Mouse (Mus musculus) heart, adult 2 months (tissue): Measurements from ENCODE around the gene Thsd7a. TPM values are rescaled to one million over a fixed set of nuclear protein-coding genes. Genes with fewer than 3 reads are reported as not detected.

Experiments
- DNase-seq, 2 experiments: peaks; one replicate each; pipeline ENCODE4 v3.0.0; 2021
- H3K27ac ChIP-seq: fragments of 200-600 bp; 2 replicates; pipeline ENCODE4 v1.8.1; 2022
- H3K27me3 ChIP-seq: fragments of 200-500 bp; 2 replicates; pipeline ENCODE4 v1.6.1; 2012; ENCODE audit warnings: mild to moderate bottlenecking, low read length, inconsistent platforms, mixed read lengths; ENCODE audit not compliant: control insufficient read depth, insufficient read depth
- H3K36me3 ChIP-seq: fragments of 200-500 bp; 2 replicates; pipeline ENCODE4 v1.6.1; 2012; ENCODE audit warnings: low read length, inconsistent platforms; ENCODE audit not compliant: control insufficient read depth, insufficient read depth
- H3K4me1 ChIP-seq: fragments of 200-500 bp; 2 replicates; pipeline ENCODE4 v1.6.1; 2011; ENCODE audit warnings: low read length; ENCODE audit not compliant: control insufficient read depth, insufficient read depth
- H3K4me3 ChIP-seq: fragments of 200-600 bp; 2 replicates; pipeline ENCODE4 v1.8.1; 2022
- H3K79me2 ChIP-seq: fragments of 200-500 bp; replicated peaks from 2 replicates; pipeline ENCODE4 v1.6.1; 2012; ENCODE audit warnings: mild to moderate bottlenecking, inconsistent platforms, low read length, moderate library complexity, mixed read lengths; ENCODE audit not compliant: control insufficient read depth, insufficient read depth
- H3K9ac ChIP-seq: fragments of 200-500 bp; 2 replicates; pipeline ENCODE4 v1.6.1; 2012; ENCODE audit warnings: low read depth, mild to moderate bottlenecking, control low read depth, inconsistent platforms, low read length, mixed read lengths
- CTCF ChIP-seq: fragments of 200-600 bp; IDR thresholded peaks from 2 replicates; pipeline ENCODE4 v1.8.1; 2022; ENCODE audit warnings: antibody characterized with exemption, mild to moderate bottlenecking, moderate library complexity
- EP300 ChIP-seq: fragments of 200-500 bp; IDR thresholded peaks from 2 replicates; pipeline ENCODE4 v1.6.1; 2011; ENCODE audit warnings: low read depth, low read length, control low read depth; ENCODE audit not compliant: insufficient read depth
- POLR2A ChIP-seq: fragments of 200-500 bp; IDR thresholded peaks from 2 replicates; pipeline ENCODE4 v1.6.1; 2011; ENCODE audit warnings: mild to moderate bottlenecking, low read depth, low read length, control low read depth; ENCODE audit not compliant: insufficient read depth
- WGBS: fragments of 180-500 bp; shearing (Covaris S2); methylation state at CpG from one replicate; pipeline ENCODE4 v1.1.7; 2018; 5-methylcytosine and 5-hydroxymethylcytosine counted together
- intact Hi-C: fragments of 180-260 bp; cut with DNase I; formaldehyde crosslinking; loops from one replicate; pipeline ENCODE4 v1.15.1; 2025
- polyA plus RNA-seq: library from polyadenylated mRNA; depleted of rRNA; stranded (reverse); fragments of >200 nt; gene quantifications from 2 replicates; pipeline ENCODE4 v1.2.3, GENCODE M21; 2012
- total RNA-seq, 2 experiments: library from RNA; stranded (reverse); gene quantifications; 2 replicates each; pipeline ENCODE4 v1.2.3; 2021

Thsd7a gene
- total and polyA plus RNA-seq, 3 experiments: 1.8 to 13.9 (median 9.4) TPM

DNA sequence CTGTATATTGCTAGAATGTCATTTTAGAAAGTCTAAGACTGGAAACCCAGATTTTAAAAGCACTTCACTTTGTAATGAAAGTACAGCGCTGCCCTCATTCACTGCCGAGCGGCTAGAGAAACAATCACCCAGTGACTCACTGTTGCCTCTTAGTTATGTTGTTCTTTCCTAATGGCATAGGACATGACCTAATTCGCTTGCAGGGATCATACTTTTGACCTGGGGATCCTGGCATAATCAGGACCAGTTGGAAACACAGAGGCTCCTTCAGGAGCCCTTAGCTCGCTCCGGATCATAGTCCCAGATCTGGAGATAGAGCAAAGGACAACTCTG lies 790 bp downstream of the Thsd7a start:
- Histone ChIP-seq H3K9ac (peak overlapping the region; percentile 79), H3K27ac (peak overlapping the region; percentile 77), H3K27me3 (no peaks in the 10 kb centered on the region), H3K36me3 (peaks cover 1% of the 10 kb centered on the region; the same call in 1 of the 2 replicates), H3K4me3 (peak overlapping the region; percentile 61), H3K79me2 (no peaks in the 10 kb centered on the region), H3K4me1 (peaks cover 4% of the 10 kb centered on the region)
- WGBS: under 1% methylated on average over 6 of the region's 6 CpGs
- DNase-seq: no peak
- intact Hi-C loops: loop anchor here (10.0 kb wide), 2 partner anchors 204 to 394 kb away; no protein-coding TSS in a partner anchor
- TF ChIP-seq EP300 (no peak), POLR2A (0 out of 2 replicates have a peak, but pooled peaks have one; percentile 26)

DNA sequence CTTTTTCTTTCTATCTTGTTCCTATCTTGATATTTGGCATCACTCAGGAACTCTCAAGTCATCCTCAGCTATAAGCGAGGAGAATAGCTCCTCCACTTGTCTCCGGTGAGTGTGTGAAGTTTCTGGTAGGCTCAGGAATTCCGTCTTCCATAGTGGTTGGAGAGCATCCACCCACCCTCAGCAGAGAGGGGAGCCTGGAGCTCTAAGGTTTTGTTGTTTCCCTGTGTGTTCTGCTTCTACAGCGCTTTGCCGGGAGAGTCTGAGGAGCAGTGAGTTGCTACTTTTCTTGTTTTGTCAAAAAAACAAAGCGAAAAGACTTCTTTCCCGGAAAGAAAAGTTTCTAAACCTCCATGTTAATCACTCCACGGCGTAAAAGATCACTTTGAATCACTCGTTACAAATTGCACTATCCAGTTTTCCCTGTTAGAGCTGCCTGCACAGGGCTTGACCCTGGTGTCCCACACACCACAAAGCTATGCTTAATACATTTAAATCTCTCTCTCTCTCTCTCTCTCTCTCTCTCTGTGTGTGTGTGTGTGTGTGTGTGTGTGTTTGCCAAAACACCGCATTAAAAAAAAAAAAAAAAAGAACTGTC lies 1.3 kb downstream of the Thsd7a start:
- Histone ChIP-seq H3K4me3 (peak overlapping the region; percentile 61), H3K27ac (peak overlapping the region; percentile 77), H3K9ac (no peak overlapping the region), H3K79me2 (no peaks in the 10 kb centered on the region), H3K4me1 (peaks cover 4% of the 10 kb centered on the region), H3K27me3 (no peaks in the 10 kb centered on the region), H3K36me3 (peaks cover 1% of the 10 kb centered on the region; the same call in 1 of the 2 replicates)
- WGBS: 11% methylated on average over 11 of the region's 11 CpGs
- DNase-seq: peak; percentile 26 to 34
- intact Hi-C loops: loop anchor here (10.0 kb wide), 2 partner anchors 203 to 393 kb away; no protein-coding TSS in a partner anchor
- TF ChIP-seq CTCF: no peak
- no peak for TF ChIP-seq EP300
- no peak for TF ChIP-seq POLR2A

DNA sequence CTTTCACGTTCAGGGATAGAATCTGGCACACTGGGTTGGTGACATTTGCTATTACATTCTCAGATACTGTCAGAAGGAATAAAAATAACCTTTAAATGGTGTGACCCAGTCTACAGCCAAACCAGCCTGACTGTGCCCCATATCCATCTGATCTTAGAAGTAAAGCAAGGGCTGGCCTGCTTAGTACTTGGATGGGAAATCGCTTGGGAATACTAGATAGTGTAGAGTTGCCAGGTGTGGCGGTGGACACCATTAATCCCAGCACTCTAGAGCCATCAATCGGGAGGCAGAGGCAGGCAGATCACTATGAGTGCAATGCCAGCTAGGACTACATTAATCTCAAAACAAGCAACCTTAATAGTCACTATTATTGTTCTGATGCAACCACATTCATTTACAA lies 6.4 kb downstream of the Thsd7a start:
- Histone ChIP-seq H3K4me1 (peaks cover 4% of the 10 kb centered on the region), H3K36me3 (no peaks in the 10 kb centered on the region), H3K4me3 (no peak overlapping the region), H3K79me2 (no peaks in the 10 kb centered on the region), H3K27me3 (no peaks in the 10 kb centered on the region), H3K9ac (no peak overlapping the region), H3K27ac (no peak overlapping the region)
- WGBS: 81% methylated on average over 4 of the region's 4 CpGs
- TF ChIP-seq EP300: no peak
- no peak for DNase-seq
- intact Hi-C loops: loop anchor here (10.0 kb wide), 2 partner anchors 198 to 388 kb away; no protein-coding TSS in a partner anchor

DNA sequence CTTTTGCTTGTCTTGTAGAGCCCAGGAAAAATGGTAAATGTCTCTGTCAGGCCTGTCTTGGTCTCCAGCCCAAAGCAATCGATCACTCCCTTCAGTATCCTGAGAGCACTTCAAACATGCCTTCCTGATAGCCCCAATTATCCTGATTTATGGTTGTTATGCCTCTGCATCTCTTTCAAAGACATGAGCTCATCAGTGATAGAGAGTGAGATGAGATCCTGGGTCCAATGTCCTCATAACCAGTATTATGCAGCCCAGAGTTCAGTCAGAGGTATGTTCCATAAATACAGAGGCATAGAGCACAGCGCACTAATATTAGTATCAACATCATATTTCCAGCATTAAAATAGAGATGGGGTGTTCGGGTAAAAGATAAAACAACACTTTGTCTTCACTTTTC lies 15.3 kb downstream of the Thsd7a start:
- H3K4me3 ChIP-seq: no peak overlapping the region
- H3K9ac ChIP-seq: no peak overlapping the region
- WGBS: 72% methylated on average over 3 of the region's 3 CpGs
- no peaks in the 10 kb centered on the region for H3K27me3 ChIP-seq
- TF ChIP-seq EP300 (no peak), CTCF (no peak), POLR2A (no peak)
- no peak overlapping the region for H3K27ac ChIP-seq
- no peaks in the 10 kb centered on the region for H3K36me3 ChIP-seq
- intact Hi-C loops: no loop called here
- H3K4me1 ChIP-seq: no peaks in the 10 kb centered on the region
- no peaks in the 10 kb centered on the region for H3K79me2 ChIP-seq
- no peak for DNase-seq

DNA sequence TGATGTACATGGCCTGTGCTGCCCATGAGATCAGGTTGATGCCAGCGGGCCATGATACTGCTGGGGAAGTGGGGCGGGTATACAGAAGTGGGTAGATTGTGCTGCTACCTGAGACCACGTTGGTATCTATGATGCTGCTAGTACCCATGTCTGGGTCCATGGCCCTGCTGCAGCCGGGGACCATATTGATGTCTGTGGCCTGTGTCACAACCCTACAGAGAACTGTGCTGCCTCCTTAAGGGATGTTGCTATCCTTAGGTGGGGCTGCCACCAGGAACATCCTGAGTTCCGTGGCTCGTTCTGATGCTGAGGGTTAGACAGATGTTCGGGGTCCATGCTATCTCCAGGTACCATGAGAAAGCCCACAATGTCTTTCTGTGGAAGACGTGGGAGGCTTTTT lies 33.1 kb downstream of the Thsd7a start:
- H3K79me2 ChIP-seq: no peaks in the 10 kb centered on the region
- DNase-seq: no peak
- no peak for TF ChIP-seq POLR2A
- no peak for TF ChIP-seq EP300
- TF ChIP-seq CTCF: no peak
- no peak overlapping the region for H3K4me3 ChIP-seq
- no peaks in the 10 kb centered on the region for H3K36me3 ChIP-seq
- H3K27me3 ChIP-seq: no peaks in the 10 kb centered on the region
- H3K9ac ChIP-seq: no peak overlapping the region
- H3K4me1 ChIP-seq: no peaks in the 10 kb centered on the region
- H3K27ac ChIP-seq: no peak overlapping the region
- intact Hi-C loops: no loop called here
- WGBS: 93% methylated on average over 8 of the region's 8 CpGs

DNA sequence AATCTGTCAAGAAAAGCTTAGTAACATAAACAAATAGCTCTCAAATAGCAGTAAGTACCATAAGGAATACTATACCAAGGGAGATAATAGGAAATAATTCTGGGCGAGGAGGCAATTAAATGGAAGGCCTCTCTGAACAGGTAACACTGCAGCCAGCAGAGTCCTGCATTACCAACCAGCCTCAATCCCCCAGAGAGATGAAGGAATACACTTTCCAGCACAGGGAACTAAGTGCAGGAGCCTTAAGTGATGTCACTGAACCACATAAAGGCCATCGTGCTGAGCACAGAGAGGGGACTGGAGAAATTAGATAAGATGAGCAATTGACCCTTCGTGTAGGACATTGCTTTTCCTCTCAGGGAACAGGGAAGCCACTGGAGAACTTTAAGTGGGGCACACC lies 36.6 kb downstream of the Thsd7a start:
- no peaks in the 10 kb centered on the region for H3K36me3 ChIP-seq
- no peak overlapping the region for H3K9ac ChIP-seq
- TF ChIP-seq POLR2A (no peak), EP300 (no peak), CTCF (no peak)
- H3K27me3 ChIP-seq: no peaks in the 10 kb centered on the region
- WGBS: 53% methylated on average over 3 of the region's 3 CpGs
- H3K79me2 ChIP-seq: no peaks in the 10 kb centered on the region
- no peak overlapping the region for H3K27ac ChIP-seq
- intact Hi-C loops: no loop called here
- no peaks in the 10 kb centered on the region for H3K4me1 ChIP-seq
- DNase-seq: no peak
- H3K4me3 ChIP-seq: no peak overlapping the region
